Mouse (Mus musculus) CH12.LX (cell line): ENCODE measurements around the gene Gm44502. TPM values are rescaled to one million over a fixed set of nuclear protein-coding genes. Genes with fewer than 3 reads are reported as not detected.

Source experiments
- DNase-seq: peaks from one replicate; pipeline ENCODE4 v3.0.0-alpha.2; 2013; ENCODE audit errors: extremely low read depth
- H3K27ac ChIP-seq: 2 replicates; pipeline ENCODE4 v1.5.1; 2012; ENCODE audit warnings: low read depth, mild to moderate bottlenecking, control low read depth, moderate library complexity; ENCODE audit not compliant: insufficient read depth
- H3K27me3 ChIP-seq: replicated peaks from 2 replicates; pipeline ENCODE3; 2012; ENCODE audit warnings: inconsistent platforms
- H3K36me3 ChIP-seq, 2 experiments: replicated peaks in 1 of 2; 2 replicates each; pipeline versions ENCODE3 to v1.6.1; 2012; ENCODE audit warnings: inconsistent platforms in 1 of 2, low read length in 1 of 2, mild to moderate bottlenecking in 1 of 2, mixed read lengths in 1 of 2, moderate library complexity in 1 of 2; ENCODE audit not compliant: control insufficient read depth in 1 of 2, insufficient read depth in 1 of 2
- H3K4me1 ChIP-seq, 2 experiments: 2 replicates each; pipeline ENCODE4 v1.6.1; 2012; ENCODE audit warnings: inconsistent platforms in 1 of 2, moderate library complexity in 1 of 2; ENCODE audit not compliant: insufficient read depth in 2 of 2, control insufficient read depth in 1 of 2
- H3K4me2 ChIP-seq: 2 replicates; pipeline ENCODE4 v1.6.1; 2012; ENCODE audit warnings: low read depth, mild to moderate bottlenecking, control low read depth; ENCODE audit not compliant: poor library complexity, insufficient read depth, severe bottlenecking
- H3K4me3 ChIP-seq, 3 experiments: fragments of 150-350 bp in 1 of 3; sonication (generic) in 1 of 3; replicated peaks in 1 of 3; 2 replicates each; pipeline versions ENCODE3 to v1.5.1; 2011 to 2012; ENCODE audit warnings: low read depth in 2 of 3, low read length in 2 of 3, mild to moderate bottlenecking in 2 of 3, moderate library complexity in 2 of 3, control low read depth in 1 of 3, improper control_type of control experiment in 1 of 3, inconsistent platforms in 1 of 3, mixed read lengths in 1 of 3; ENCODE audit not compliant: poor library complexity in 1 of 3
- H3K79me2 ChIP-seq: replicated peaks from 2 replicates; pipeline ENCODE4 v1.6.1; 2012; ENCODE audit warnings: mild to moderate bottlenecking, moderate library complexity; ENCODE audit not compliant: control insufficient read depth, poor library complexity, insufficient read depth, severe bottlenecking; ENCODE audit errors: extremely low read depth
- H3K9ac ChIP-seq: 2 replicates; pipeline ENCODE4 v1.6.1; 2012; ENCODE audit warnings: low read depth, mild to moderate bottlenecking, control low read depth, moderate library complexity; ENCODE audit not compliant: insufficient read depth
- H3K9me3 ChIP-seq: replicated peaks from 2 replicates; pipeline ENCODE3; 2012; ENCODE audit warnings: low read length, inconsistent platforms, mixed read lengths
- BHLHE40 ChIP-seq: IDR thresholded peaks from 2 replicates; pipeline ENCODE4 v1.6.1; 2011; ENCODE audit warnings: mild to moderate bottlenecking, low read depth, low read length, improper control_type of control experiment
- E2F4 ChIP-seq: IDR thresholded peaks from 2 replicates; pipeline ENCODE4 v1.6.1; 2011; ENCODE audit warnings: low read depth, low read length, improper control_type of control experiment; ENCODE audit not compliant: insufficient replicate concordance
- ELF1 ChIP-seq: IDR thresholded peaks from 2 replicates; pipeline ENCODE4 v1.6.1; 2014; ENCODE audit warnings: low read depth, mild to moderate bottlenecking, inconsistent platforms, low read length, improper control_type of control experiment
- EP300 ChIP-seq: IDR thresholded peaks from 2 replicates; pipeline ENCODE4 v1.6.1; 2011; ENCODE audit warnings: low read length, improper control_type of control experiment
- ETS1 ChIP-seq: conservative IDR thresholded peaks from 2 replicates; pipeline ENCODE4 v1.6.1; 2012; ENCODE audit warnings: low read depth, mild to moderate bottlenecking, inconsistent platforms, low read length, improper control_type of control experiment, moderate library complexity
- GABPA ChIP-seq: IDR thresholded peaks from 2 replicates; pipeline ENCODE4 v1.6.1; 2012; ENCODE audit warnings: low read depth, low read length, improper control_type of control experiment, inconsistent platforms; ENCODE audit not compliant: insufficient replicate concordance
- HCFC1 ChIP-seq: IDR thresholded peaks from 2 replicates; pipeline ENCODE4 v1.6.1; 2012; ENCODE audit warnings: low read depth, mild to moderate bottlenecking, inconsistent platforms, low read length, improper control_type of control experiment
- IRF4 ChIP-seq: IDR thresholded peaks from 2 replicates; pipeline ENCODE4 v1.6.1; 2014; ENCODE audit warnings: low read depth, mild to moderate bottlenecking, inconsistent platforms, low read length, improper control_type of control experiment
- JUND ChIP-seq: conservative IDR thresholded peaks from 2 replicates; pipeline ENCODE4 v1.6.1; 2011; ENCODE audit warnings: low read depth, low read length, improper control_type of control experiment
- MAZ ChIP-seq: IDR thresholded peaks from 2 replicates; pipeline ENCODE4 v1.6.1; 2012; ENCODE audit warnings: low read depth, mild to moderate bottlenecking, inconsistent platforms, low read length, improper control_type of control experiment, moderate library complexity
- MEF2A ChIP-seq: IDR thresholded peaks from 2 replicates; pipeline ENCODE4 v1.6.1; 2014; ENCODE audit warnings: low read depth, mild to moderate bottlenecking, inconsistent platforms, low read length, improper control_type of control experiment, borderline replicate concordance
- MXI1 ChIP-seq: IDR thresholded peaks from 2 replicates; pipeline ENCODE4 v1.6.1; 2011; ENCODE audit warnings: mild to moderate bottlenecking, low read depth, low read length, improper control_type of control experiment
- MYC ChIP-seq: IDR thresholded peaks from 2 replicates; pipeline ENCODE4 v1.6.1; 2011; ENCODE audit warnings: low read depth, mild to moderate bottlenecking, improper control_type of control experiment, low read length
- NELFE ChIP-seq: IDR thresholded peaks from 2 replicates; pipeline ENCODE4 v1.6.1; 2011; ENCODE audit warnings: low read depth, low read length, improper control_type of control experiment
- NRF1 ChIP-seq: IDR thresholded peaks from 2 replicates; pipeline ENCODE4 v1.6.1; 2014; ENCODE audit warnings: low read depth, mild to moderate bottlenecking, inconsistent platforms, low read length, improper control_type of control experiment, moderate library complexity
- POLR2A ChIP-seq: IDR thresholded peaks from 2 replicates; pipeline ENCODE4 v1.6.1; 2011; ENCODE audit warnings: low read depth, mild to moderate bottlenecking, improper control_type of control experiment, low read length
- POLR2AphosphoS2 ChIP-seq: IDR thresholded peaks from 2 replicates; pipeline ENCODE4 v1.6.1; 2011; ENCODE audit warnings: low read depth, low read length, improper control_type of control experiment
- RCOR1 ChIP-seq: conservative IDR thresholded peaks from 2 replicates; pipeline ENCODE4 v1.6.1; 2012; ENCODE audit warnings: low read depth, mild to moderate bottlenecking, inconsistent platforms, low read length, improper control_type of control experiment
- SIN3A ChIP-seq: IDR thresholded peaks from 2 replicates; pipeline ENCODE4 v1.6.1; 2012; ENCODE audit warnings: low read length, improper control_type of control experiment, inconsistent platforms
- SMC3 ChIP-seq: IDR thresholded peaks from 2 replicates; pipeline ENCODE4 v1.6.1; 2011; ENCODE audit warnings: low read depth, low read length, improper control_type of control experiment
- TBP ChIP-seq: conservative IDR thresholded peaks from 2 replicates; pipeline ENCODE4 v1.6.1; 2011; ENCODE audit warnings: low read depth, low read length, improper control_type of control experiment
- TCF12 ChIP-seq: IDR thresholded peaks from 2 replicates; pipeline ENCODE4 v1.6.1; 2014; ENCODE audit warnings: low read depth, mild to moderate bottlenecking, inconsistent platforms, low read length, improper control_type of control experiment
- UBTF ChIP-seq: IDR thresholded peaks from 2 replicates; pipeline ENCODE4 v1.6.1; 2012; ENCODE audit warnings: low read depth, mild to moderate bottlenecking, inconsistent platforms, low read length, improper control_type of control experiment, moderate library complexity
- ZC3H11A ChIP-seq: IDR thresholded peaks from 2 replicates; pipeline ENCODE4 v1.6.1; 2012; ENCODE audit warnings: low read depth, mild to moderate bottlenecking, inconsistent platforms, low read length, improper control_type of control experiment
- ZKSCAN1 ChIP-seq: IDR thresholded peaks from 2 replicates; pipeline ENCODE4 v1.6.1; 2012; ENCODE audit warnings: low read depth, inconsistent platforms, low read length, improper control_type of control experiment, borderline replicate concordance
- ZMIZ1 ChIP-seq: IDR thresholded peaks from 2 replicates; pipeline ENCODE4 v1.6.1; 2012; ENCODE audit warnings: low read depth, mild to moderate bottlenecking, inconsistent platforms, low read length, improper control_type of control experiment
- dilution Hi-C: fragments of 300-500 bp; cut with MboI; formaldehyde crosslinking; loops from 2 replicates; pipeline ENCODE4 v1.14.3; 2020; ENCODE audit warnings: low sequenced_read_pairs; ENCODE audit not compliant: extremely low pct_unique_long_range_greater_than_20kb, extremely low pct_ligation_motif_present
- in situ Hi-C: fragments of 300-500 bp; cut with MboI; formaldehyde crosslinking; loops from 3 replicates; pipeline ENCODE4 v1.14.3; 2019; ENCODE audit warnings: low sequenced_read_pairs, low pct_ligation_motif_present, low pct_unique_long_range_greater_than_20kb, mixed read lengths
- polyA plus RNA-seq: library from polyadenylated mRNA; unstranded; fragments of >175 nt; gene quantifications from 2 replicates; pipeline ENCODE4 v1.2.1, GENCODE M21; 2012; ENCODE audit warnings: low read depth; ENCODE audit not compliant: insufficient read length
- total RNA-seq, 2 experiments: library from RNA; depleted of rRNA; stranded (reverse); fragments of 300-350 nt in 1 of 2; fragments of >200 nt in 1 of 2; gene quantifications; 2 replicates each; pipeline ENCODE4 v1.2.3; 2012 to 2014

The Gm44502 gene
- total and polyA plus RNA-seq, 3 experiments = 0.13 to 0.15 TPM; not detected in 1

DNA sequence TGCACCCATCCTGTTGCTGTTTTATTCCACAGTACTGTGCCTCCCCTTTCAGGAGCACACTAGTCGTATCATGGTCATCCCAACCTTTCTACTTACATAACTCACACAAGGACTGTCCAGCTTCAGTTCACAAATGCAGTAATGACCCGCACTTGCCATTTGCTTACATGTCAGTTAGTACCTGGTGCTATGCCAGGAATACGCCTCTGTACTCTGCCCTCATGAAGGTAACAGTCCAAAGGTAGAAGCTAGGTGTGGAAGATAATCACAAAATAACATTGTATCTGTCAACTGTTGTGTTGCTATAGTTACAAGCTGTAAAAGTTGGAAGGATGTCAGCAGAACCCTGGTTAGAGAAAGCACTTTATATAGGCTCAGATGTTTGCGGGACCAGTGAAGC, 32.6 kb downstream of the Gm44502 start:
- dilution Hi-C loops = no loop called here
- H3K27ac ChIP-seq = no peak overlapping the region

DNA sequence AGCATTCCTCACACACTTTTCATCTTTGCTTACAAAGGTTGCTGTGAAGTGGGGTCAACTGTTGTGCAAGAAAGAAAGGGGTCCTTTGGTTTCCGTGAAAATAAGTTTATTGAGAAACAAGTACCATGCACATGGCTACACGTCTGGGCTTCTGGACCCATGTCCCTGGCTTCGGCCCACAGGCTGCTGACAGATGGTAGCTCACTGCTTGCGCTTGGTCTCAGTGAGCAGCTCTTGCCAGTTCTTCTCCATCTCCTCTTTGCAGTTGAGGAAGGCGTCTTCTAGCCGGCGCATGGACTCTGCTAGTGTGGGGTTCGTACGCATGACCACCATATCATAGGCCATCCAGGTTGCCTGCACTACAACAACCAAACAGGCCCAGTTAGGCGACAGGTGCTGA, 39.4 kb downstream of the Gm44502 start:
- dilution Hi-C loops = no loop called here
- in situ Hi-C loops = no loop called here
- Histone ChIP-seq H3K27ac (no peak overlapping the region), H3K4me1 (no peaks in the 10 kb centered on the region), H3K4me3 (no peak overlapping the region), H3K4me2 (no peak overlapping the region), H3K79me2 (no peaks in the 10 kb centered on the region), H3K9ac (no peak overlapping the region), H3K9me3 (no peaks in the 10 kb centered on the region), H3K36me3 (no peaks in the 10 kb centered on the region), H3K27me3 (peaks cover 40% of the 10 kb centered on the region)
- TF ChIP-seq ZC3H11A (no peak), MYC (no peak), JUND (no peak), E2F4 (no peak), TBP (no peak), TCF12 (no peak), RCOR1 (no peak), UBTF (no peak), EP300 (no peak)
- DNase-seq = no peak

More for the DNA sequence above, 32.6 kb downstream of the Gm44502 start:
- Histone ChIP-seq H3K4me3 (no peak overlapping the region), H3K9ac (no peak overlapping the region), H3K9me3 (no peaks in the 10 kb centered on the region), H3K36me3 (no peaks in the 10 kb centered on the region), H3K79me2 (no peaks in the 10 kb centered on the region), H3K4me1 (no peaks in the 10 kb centered on the region), H3K4me2 (no peak overlapping the region), H3K27me3 (peaks cover 29% of the 10 kb centered on the region)
- in situ Hi-C loops = no loop called here
- DNase-seq = no peak
- no peak for TF ChIP-seq ZKSCAN1
- no peak for TF ChIP-seq JUND
- no peak for TF ChIP-seq POLR2AphosphoS2
- TF ChIP-seq ELF1 = no peak

- in situ Hi-C loops (no loop called here), dilution Hi-C loops (no loop called here)
- Histone ChIP-seq H3K4me2 (no peak overlapping the region), H3K27ac (no peak overlapping the region), H3K4me1 (no peaks in the 10 kb centered on the region), H3K9me3 (no peaks in the 10 kb centered on the region), H3K4me3 (no peak overlapping the region), H3K9ac (no peak overlapping the region), H3K79me2 (no peaks in the 10 kb centered on the region), H3K27me3 (peaks cover 58% of the 10 kb centered on the region), H3K36me3 (no peaks in the 10 kb centered on the region)
- TF ChIP-seq ETS1 = no peak
- TF ChIP-seq MEF2A = no peak
- no peak for TF ChIP-seq ZMIZ1
- no peak for TF ChIP-seq EP300
- TF ChIP-seq MAZ = no peak
- no peak for TF ChIP-seq JUND
- no peak for TF ChIP-seq NRF1
- no peak for TF ChIP-seq MXI1
- no peak for TF ChIP-seq BHLHE40
- no peak for TF ChIP-seq POLR2A
- no peak for TF ChIP-seq SIN3A
- TF ChIP-seq IRF4 = no peak
- TF ChIP-seq HCFC1 = no peak
- no peak for TF ChIP-seq NELFE
- TF ChIP-seq MYC = no peak
- no peak for TF ChIP-seq TCF12
- no peak for TF ChIP-seq SMC3
- TF ChIP-seq ZKSCAN1 = no peak
- no peak for TF ChIP-seq ZC3H11A
- no peak for TF ChIP-seq GABPA
- DNase-seq = no peak
Observed at GRCm38 (mm10) chr15:89387127-89387526, 42.4 kb downstream of the Gm44502 start.
